Mouse (Mus musculus) thymus, adult 2 months (tissue): ENCODE results near the gene Rgs10.

ENCODE experiments used
- CTCF ChIP-seq: fragments of 200-500 bp; IDR thresholded peaks from 2 replicates; pipeline ENCODE4 v1.5.1; 2012; ENCODE audit warnings: mild to moderate bottlenecking, control low read depth, low read length, moderate library complexity, borderline replicate concordance; ENCODE audit not compliant: control insufficient read depth, poor library complexity, insufficient read depth; ENCODE audit errors: extremely low read depth
- POLR2A ChIP-seq: fragments of 200-500 bp; IDR thresholded peaks from 2 replicates; pipeline ENCODE4 v1.6.1; 2012; ENCODE audit warnings: mild to moderate bottlenecking, low read length, control low read depth, moderate library complexity; ENCODE audit not compliant: control insufficient read depth, poor library complexity, insufficient read depth; ENCODE audit errors: extremely low read depth

- no peak for TF ChIP-seq POLR2A
- TF ChIP-seq CTCF: no peak
Measured at GRCm38 (mm10) chr7:128412071-128412833, 6.3 kb downstream of the Rgs10 start.
